Mouse (Mus musculus) liver, embryonic 14.5 days (tissue): ENCODE measurements at regions not wholly inside any gene's neighbourhood (a gene's known extent, or its start where the extent isn't known, plus 50 kb on each side); places are given as distances from the start of the nearest gene placed in this dataset.

Source experiments
- CTCF ChIP-seq: IDR thresholded peaks from 2 replicates; pipeline ENCODE4 v1.5.1; 2016; ENCODE audit warnings: antibody characterized with exemption, low read depth, control low read depth
- EP300 ChIP-seq: IDR thresholded peaks from 2 replicates; pipeline ENCODE4 v1.6.1; 2016; ENCODE audit warnings: antibody characterized with exemption, low read depth

GRCm38 (mm10) chr2:159012725-159013124, 218.1 kb downstream of the Dhx35 start:
- no peak for TF ChIP-seq CTCF
- TF ChIP-seq EP300: no peak
